Mouse (Mus musculus): ENCODE measurements at regions not wholly inside any gene's neighbourhood (a gene's known extent, or its start where the extent isn't known, plus 50 kb on each side); places are given as distances from the start of the nearest gene placed in this dataset.

- TF ChIP-seq CTCF (IDR thresholded peaks at IDR 0.05; ENCODE audit: low read depth, low read length) = no peak
- TF ChIP-seq POLR2A (IDR thresholded peaks at IDR 0.05; ENCODE audit: extremely low read depth, insufficient read depth, low read length) = no peak
Observed at GRCm38 (mm10) chr10:70855948-70856347, 200.2 kb upstream of the Phyhipl start.

Measured in liver, adult 2 months (tissue).